Mouse (Mus musculus) MEL (cell line): Measurements from ENCODE around the gene Cdh4. TPM values are rescaled to one million over a fixed set of nuclear protein-coding genes. Genes with fewer than 3 reads are reported as not detected.

Experiments
- DNase-seq: peaks from one replicate; pipeline ENCODE4 v3.0.0; 2011; ENCODE audit warnings: low read depth, low spot score
- H3K27ac ChIP-seq: 2 replicates; pipeline ENCODE4 v1.5.1; 2012; ENCODE audit warnings: low read depth, mild to moderate bottlenecking, control low read depth, low read length, moderate library complexity; ENCODE audit not compliant: control insufficient read depth
- H3K27me3 ChIP-seq, 2 experiments: fragments of 150-350 bp in 1 of 2; sonication (generic) in 1 of 2; 2 replicates each; pipeline ENCODE4 v1.6.1; 2012; ENCODE audit warnings: low read length in 2 of 2, mild to moderate bottlenecking in 2 of 2, improper control_type of control experiment in 1 of 2, moderate library complexity in 1 of 2; ENCODE audit not compliant: insufficient read depth in 2 of 2, control insufficient read depth in 1 of 2
- H3K36me3 ChIP-seq, 2 experiments: 2 replicates each; pipeline ENCODE4 v1.6.1; 2012 to 2014; ENCODE audit warnings: low read length in 2 of 2, improper control_type of control experiment in 1 of 2, inconsistent platforms in 1 of 2, mild to moderate bottlenecking in 1 of 2; ENCODE audit not compliant: insufficient read depth in 2 of 2, control insufficient read depth in 1 of 2
- H3K4me1 ChIP-seq, 2 experiments: fragments of 150-350 bp in 1 of 2; sonication (generic) in 1 of 2; 2 replicates each; pipeline ENCODE4 v1.6.1; 2012; ENCODE audit warnings: low read length in 2 of 2, improper control_type of control experiment in 1 of 2, mild to moderate bottlenecking in 1 of 2; ENCODE audit not compliant: insufficient read depth in 2 of 2, control insufficient read depth in 1 of 2
- H3K4me3 ChIP-seq, 2 experiments: fragments of 150-350 bp in 1 of 2; sonication (generic) in 1 of 2; 2 replicates each; pipeline ENCODE4 v1.5.1; 2012; ENCODE audit warnings: low read depth in 2 of 2, low read length in 2 of 2, mild to moderate bottlenecking in 2 of 2, moderate library complexity in 2 of 2, control low read depth in 1 of 2, improper control_type of control experiment in 1 of 2; ENCODE audit not compliant: control insufficient read depth in 1 of 2, insufficient read depth in 1 of 2
- H3K79me2 ChIP-seq: 2 replicates; pipeline ENCODE4 v1.6.1; 2012; ENCODE audit warnings: mild to moderate bottlenecking, low read length, moderate library complexity; ENCODE audit not compliant: control insufficient read depth, poor library complexity, insufficient read depth
- H3K9ac ChIP-seq: 2 replicates; pipeline ENCODE4 v1.6.1; 2012; ENCODE audit warnings: low read depth, mild to moderate bottlenecking, control low read depth, low read length, moderate library complexity; ENCODE audit not compliant: control insufficient read depth, poor library complexity, severe bottlenecking
- H3K9me3 ChIP-seq: fragments of 150-350 bp; sonication (generic); replicated peaks from 2 replicates; pipeline ENCODE4 v1.6.1; 2012; ENCODE audit warnings: mild to moderate bottlenecking, low read length, improper control_type of control experiment, moderate library complexity; ENCODE audit not compliant: insufficient read depth
- BHLHE40 ChIP-seq: IDR thresholded peaks from 2 replicates; pipeline ENCODE4 v1.6.1; 2012; ENCODE audit warnings: low read depth, mild to moderate bottlenecking, inconsistent platforms, low read length, improper control_type of control experiment, borderline replicate concordance
- CTCF ChIP-seq, 3 experiments: IDR thresholded peaks in 2 of 3; conservative IDR thresholded peaks in 1 of 3; 2 replicates each; pipeline ENCODE4 v1.5.1; 2011 to 2012; ENCODE audit warnings: low read length in 3 of 3, low read depth in 2 of 3, mild to moderate bottlenecking in 2 of 3, improper control_type of control experiment in 1 of 3, inconsistent platforms in 1 of 3, mixed read lengths in 1 of 3, moderate library complexity in 1 of 3; ENCODE audit not compliant: control insufficient read depth in 1 of 3, insufficient read depth in 1 of 3, poor library complexity in 1 of 3, severe bottlenecking in 1 of 3
- E2F4 ChIP-seq: IDR thresholded peaks from 2 replicates; pipeline ENCODE4 v1.6.1; 2011; ENCODE audit warnings: low read depth, low read length, improper control_type of control experiment, borderline replicate concordance
- GATA1 ChIP-seq: IDR thresholded peaks from 2 replicates; pipeline ENCODE4 v1.6.1; 2011; ENCODE audit warnings: low read depth, low read length, improper control_type of control experiment
- MAFK ChIP-seq: IDR thresholded peaks from 2 replicates; pipeline ENCODE4 v1.6.1; 2011; ENCODE audit warnings: low read depth, mild to moderate bottlenecking, low read length, improper control_type of control experiment, borderline replicate concordance
- MAZ ChIP-seq: IDR thresholded peaks from 2 replicates; pipeline ENCODE4 v1.6.1; 2012; ENCODE audit warnings: low read depth, mild to moderate bottlenecking, inconsistent platforms, low read length, improper control_type of control experiment
- MEF2A ChIP-seq: IDR thresholded peaks from 2 replicates; pipeline ENCODE4 v1.6.1; 2014; ENCODE audit warnings: low read depth, mild to moderate bottlenecking, inconsistent platforms, low read length, improper control_type of control experiment; ENCODE audit not compliant: poor library complexity, insufficient replicate concordance, severe bottlenecking; ENCODE audit errors: extremely low read depth
- MXI1 ChIP-seq: IDR thresholded peaks from 2 replicates; pipeline ENCODE4 v1.6.1; 2011; ENCODE audit warnings: mild to moderate bottlenecking, low read depth, low read length, improper control_type of control experiment
- MYB ChIP-seq: IDR thresholded peaks from 2 replicates; pipeline ENCODE4 v1.6.1; 2011; ENCODE audit warnings: mild to moderate bottlenecking, low read depth, low read length, improper control_type of control experiment
- NELFE ChIP-seq: IDR thresholded peaks from 2 replicates; pipeline ENCODE4 v1.6.1; 2011; ENCODE audit warnings: low read depth, low read length, improper control_type of control experiment
- POLR2A ChIP-seq, 2 experiments: IDR thresholded peaks; 2 replicates each; pipeline ENCODE4 v1.6.1; 2011 to 2012; ENCODE audit warnings: low read length in 2 of 2, mild to moderate bottlenecking in 2 of 2, control low read depth in 1 of 2, improper control_type of control experiment in 1 of 2, low read depth in 1 of 2, moderate library complexity in 1 of 2; ENCODE audit not compliant: control insufficient read depth in 1 of 2, insufficient read depth in 1 of 2, poor library complexity in 1 of 2
- POLR2AphosphoS2 ChIP-seq: IDR thresholded peaks from 2 replicates; pipeline ENCODE4 v1.6.1; 2011; ENCODE audit warnings: low read length, improper control_type of control experiment
- RCOR1 ChIP-seq: IDR thresholded peaks from 2 replicates; pipeline ENCODE4 v1.6.1; 2012; ENCODE audit warnings: low read depth, mild to moderate bottlenecking, inconsistent platforms, low read length, improper control_type of control experiment
- SIN3A ChIP-seq: IDR thresholded peaks from 2 replicates; pipeline ENCODE4 v1.6.1; 2012; ENCODE audit warnings: low read length, improper control_type of control experiment, inconsistent platforms
- SMC3 ChIP-seq: IDR thresholded peaks from 2 replicates; pipeline ENCODE4 v1.6.1; 2011; ENCODE audit warnings: low read depth, low read length, improper control_type of control experiment
- TAL1 ChIP-seq: IDR thresholded peaks from 2 replicates; pipeline ENCODE4 v1.6.1; 2012; ENCODE audit warnings: mild to moderate bottlenecking, inconsistent platforms, low read length, moderate library complexity, mixed read lengths
- TBP ChIP-seq: IDR thresholded peaks from 2 replicates; pipeline ENCODE4 v1.8.0; 2011; ENCODE audit warnings: low read depth, low read length, improper control_type of control experiment
- TCF12 ChIP-seq: IDR thresholded peaks from 2 replicates; pipeline ENCODE4 v1.6.1; 2014; ENCODE audit warnings: low read depth, mild to moderate bottlenecking, inconsistent platforms, low read length, improper control_type of control experiment, moderate library complexity
- ZC3H11A ChIP-seq: IDR thresholded peaks from 2 replicates; pipeline ENCODE4 v1.6.1; 2012; ENCODE audit warnings: low read depth, mild to moderate bottlenecking, inconsistent platforms, low read length, improper control_type of control experiment
- ZKSCAN1 ChIP-seq: IDR thresholded peaks from 2 replicates; pipeline ENCODE4 v1.6.1; 2012; ENCODE audit warnings: low read depth, mild to moderate bottlenecking, inconsistent platforms, low read length, improper control_type of control experiment, moderate library complexity
- ZNF384 ChIP-seq: IDR thresholded peaks from 2 replicates; pipeline ENCODE4 v1.6.1; 2012; ENCODE audit warnings: low read depth, mild to moderate bottlenecking, inconsistent platforms, low read length, improper control_type of control experiment
- polyA plus RNA-seq, 2 experiments: library from polyadenylated mRNA; stranded (reverse) in 1 of 2; unstranded in 1 of 2; fragments of >175 nt in 1 of 2; fragments of >200 nt in 1 of 2; gene quantifications; 2 replicates each; pipeline versions ENCODE4 v1.2.1 to v1.2.4; 2012; ENCODE audit warnings: low replicate concordance in 2 of 2, low read depth in 1 of 2; ENCODE audit not compliant: insufficient read length in 2 of 2, insufficient read depth in 1 of 2, missing spikeins in 1 of 2
- total RNA-seq: library from RNA; depleted of rRNA; stranded (reverse); fragments of 300-350 nt; gene quantifications from 2 replicates; pipeline ENCODE4 v1.2.3, GENCODE M21; 2012

The Cdh4 gene
- total and polyA plus RNA-seq, 3 experiments: not detected

DNA sequence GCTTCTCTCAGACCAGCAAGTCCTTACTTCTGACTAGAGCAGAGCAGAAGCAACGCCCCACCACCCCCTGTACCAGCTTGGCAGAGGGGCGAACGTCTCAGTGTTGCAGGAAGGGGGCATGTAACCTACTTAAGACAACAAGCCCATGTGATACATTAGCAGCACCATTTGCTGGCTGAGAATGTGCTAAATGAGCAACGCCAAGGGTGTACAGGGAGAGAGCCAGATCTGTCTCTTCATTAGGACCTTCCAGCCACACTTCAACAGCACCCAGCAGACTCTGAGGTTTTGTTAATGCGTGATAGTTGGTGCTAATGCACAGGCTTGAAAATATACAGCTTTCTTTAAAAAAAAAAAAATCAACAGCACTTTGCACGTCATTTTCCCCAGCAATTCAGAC lies 300.6 kb downstream of the Cdh4 start:
- no peaks in the 10 kb centered on the region for H3K4me1 ChIP-seq
- H3K4me3 ChIP-seq: no peak overlapping the region
- no peak overlapping the region for H3K27ac ChIP-seq
- TF ChIP-seq BHLHE40: no peak
- no peaks in the 10 kb centered on the region for H3K79me2 ChIP-seq
- no peak overlapping the region for H3K9ac ChIP-seq
- no peaks in the 10 kb centered on the region for H3K36me3 ChIP-seq
- H3K27me3 ChIP-seq: no peaks in the 10 kb centered on the region
- DNase-seq: no peak
- no peaks in the 10 kb centered on the region for H3K9me3 ChIP-seq

DNA sequence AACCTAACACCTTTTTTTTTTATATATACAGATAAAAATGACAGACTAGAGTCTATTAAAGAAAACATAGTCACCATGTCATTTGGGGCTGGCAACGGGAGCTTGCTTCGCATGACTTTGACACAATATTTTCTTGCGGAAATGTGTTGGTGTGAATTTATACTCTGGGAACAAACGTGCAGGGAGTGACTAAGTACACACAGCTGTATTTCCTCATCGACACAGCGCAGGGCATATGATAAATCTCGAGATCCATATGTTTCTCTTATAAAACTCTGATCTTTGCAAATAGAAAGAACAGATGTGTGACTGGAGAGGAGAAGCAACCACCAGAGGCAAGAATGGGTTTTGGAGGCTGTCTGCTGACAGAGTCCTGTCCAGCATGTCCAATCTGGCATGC lies 304.3 kb downstream of the Cdh4 start:
- no peak overlapping the region for H3K27ac ChIP-seq
- no peak overlapping the region for H3K4me3 ChIP-seq
- H3K27me3 ChIP-seq: no peaks in the 10 kb centered on the region
- DNase-seq: no peak
- no peaks in the 10 kb centered on the region for H3K9me3 ChIP-seq
- no peak overlapping the region for H3K9ac ChIP-seq
- H3K79me2 ChIP-seq: no peaks in the 10 kb centered on the region
- no peak for TF ChIP-seq BHLHE40
- TF ChIP-seq SMC3: no peak
- TF ChIP-seq RCOR1: no peak
- TF ChIP-seq TBP: no peak
- no peak for TF ChIP-seq MAFK
- no peak for TF ChIP-seq POLR2A (IDR thresholded peaks at IDR 0.05; ENCODE audit: control insufficient read depth in 1 of 2, insufficient read depth in 1 of 2, low read depth in 1 of 2, low read length in 2 of 2, poor library complexity in 1 of 2)
- no peak for TF ChIP-seq GATA1
- no peak for TF ChIP-seq E2F4
- TF ChIP-seq TCF12: no peak
- TF ChIP-seq ZNF384: no peak
- TF ChIP-seq SIN3A: no peak
- TF ChIP-seq ZC3H11A: no peak
- no peaks in the 10 kb centered on the region for H3K4me1 ChIP-seq
- H3K36me3 ChIP-seq: no peaks in the 10 kb centered on the region

DNA sequence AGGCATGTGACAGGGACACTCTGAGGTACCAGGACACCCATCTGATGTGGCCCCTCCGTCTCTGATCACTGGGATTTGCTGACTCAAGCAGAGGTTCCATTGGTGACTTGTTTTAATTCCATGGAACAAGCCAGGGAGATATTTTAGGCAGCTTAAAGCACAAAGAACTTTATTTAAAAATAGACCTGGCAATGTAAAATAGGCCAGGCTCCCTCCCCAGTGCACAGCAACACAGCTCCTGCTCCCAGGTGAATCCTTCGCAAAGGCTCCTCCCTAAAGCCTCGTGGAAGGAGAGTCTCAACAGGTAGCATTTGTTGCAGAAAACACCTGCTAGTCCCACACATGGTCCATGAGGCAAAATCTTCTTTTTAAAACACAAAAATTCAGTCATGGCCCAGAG lies 307.2 kb downstream of the Cdh4 start:
- Histone ChIP-seq H3K4me3 (no peak overlapping the region), H3K27me3 (no peaks in the 10 kb centered on the region), H3K9ac (no peak overlapping the region), H3K9me3 (no peaks in the 10 kb centered on the region), H3K27ac (no peak overlapping the region)
- DNase-seq: no peak
- TF ChIP-seq MXI1: no peak
- no peak for TF ChIP-seq MEF2A
- TF ChIP-seq BHLHE40: no peak
- TF ChIP-seq RCOR1: no peak
- TF ChIP-seq MAZ: no peak
- TF ChIP-seq ZKSCAN1: no peak
- no peak for TF ChIP-seq NELFE
- no peak for TF ChIP-seq POLR2A (IDR thresholded peaks at IDR 0.05; ENCODE audit: control insufficient read depth in 1 of 2, insufficient read depth in 1 of 2, low read depth in 1 of 2, low read length in 2 of 2, poor library complexity in 1 of 2)
- TF ChIP-seq ZNF384: no peak
- TF ChIP-seq TAL1: no peak
- TF ChIP-seq E2F4: no peak
- TF ChIP-seq MYB: no peak
- TF ChIP-seq CTCF (IDR thresholded peaks at IDR 0.05 in 2 of 3, conservative IDR thresholded peaks at IDR 0.05 in 1 of 3; ENCODE audit: control insufficient read depth in 1 of 3, insufficient read depth in 1 of 3, low read depth in 2 of 3, low read length in 3 of 3, poor library complexity in 1 of 3, severe bottlenecking in 1 of 3): no peak
- TF ChIP-seq POLR2AphosphoS2: no peak
- no peak for TF ChIP-seq SIN3A
- TF ChIP-seq, all 39 proteins: peak for 0
- H3K79me2 ChIP-seq: no peaks in the 10 kb centered on the region
- no peaks in the 10 kb centered on the region for H3K36me3 ChIP-seq
- no peaks in the 10 kb centered on the region for H3K4me1 ChIP-seq
